Mouse (Mus musculus) telencephalon, adult 2 months (tissue): ENCODE results near the gene Cfap70.

Source experiments
- DNase-seq: peaks from one replicate; pipeline ENCODE4 v3.0.0-alpha.2; 2011; ENCODE audit warnings: low read depth, low spot score

The Cfap70 gene

DNA sequence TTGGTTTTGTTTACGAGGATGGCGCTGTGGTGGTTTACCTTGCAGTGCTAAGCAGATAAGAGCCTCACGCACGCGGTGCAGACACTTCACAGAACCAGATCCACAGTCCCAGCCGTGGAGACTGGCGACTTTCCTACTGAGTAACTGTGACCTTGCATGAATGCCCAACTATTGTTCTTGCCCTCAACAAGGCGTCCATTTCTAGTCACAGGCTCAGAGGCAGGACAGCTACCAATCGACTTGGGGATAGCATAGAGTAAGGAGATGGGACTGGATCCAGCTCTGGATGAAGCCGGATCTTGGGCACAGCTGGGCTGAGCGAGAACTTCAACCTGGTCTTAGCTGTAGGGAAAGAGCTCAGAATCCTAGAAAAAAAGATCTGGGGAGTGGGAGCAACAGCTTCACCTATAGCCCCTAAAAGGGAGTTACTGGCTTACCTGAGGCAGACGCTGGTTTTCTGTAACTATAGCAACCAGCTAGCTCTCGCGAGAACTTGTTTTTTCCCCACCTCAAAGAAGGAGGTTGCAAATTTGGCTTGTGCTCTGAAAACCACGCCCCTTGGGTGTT, at the start of gene Cfap70:
Gene Cfap70, minus strand, starts transcription at position 462 of the 567 bp plus-strand sequence.
- peak; percentile 60 for DNase-seq

- no peak for DNase-seq
These were observed 48.0 kb upstream of the Cfap70 start for GRCm38 (mm10) chr14:20499982-20500381.

DNA sequence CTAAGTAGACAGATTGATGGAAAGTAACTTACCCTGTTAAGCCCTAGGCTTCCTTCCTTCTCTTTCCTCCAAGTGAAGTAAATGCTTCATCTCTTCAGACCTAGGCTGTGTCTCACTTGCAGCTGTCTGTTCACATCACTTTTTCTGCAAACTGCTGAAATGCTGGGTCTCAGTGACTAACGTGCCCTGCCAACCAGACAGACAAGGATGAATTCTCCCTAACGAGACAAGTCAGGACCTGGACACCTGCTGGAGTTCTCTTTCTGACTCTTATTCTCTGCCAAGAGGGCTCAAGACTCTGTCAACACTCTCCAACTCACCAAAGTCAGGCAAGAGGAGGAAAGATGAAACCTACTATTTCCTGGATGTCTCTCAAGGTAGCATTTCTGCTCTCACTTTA, 44.6 kb upstream of the Cfap70 start, which contains the start of gene Mss51:
Gene Mss51, minus strand, starts transcription at position 299 of the 400 bp plus-strand sequence.
- no peak for DNase-seq

DNA sequence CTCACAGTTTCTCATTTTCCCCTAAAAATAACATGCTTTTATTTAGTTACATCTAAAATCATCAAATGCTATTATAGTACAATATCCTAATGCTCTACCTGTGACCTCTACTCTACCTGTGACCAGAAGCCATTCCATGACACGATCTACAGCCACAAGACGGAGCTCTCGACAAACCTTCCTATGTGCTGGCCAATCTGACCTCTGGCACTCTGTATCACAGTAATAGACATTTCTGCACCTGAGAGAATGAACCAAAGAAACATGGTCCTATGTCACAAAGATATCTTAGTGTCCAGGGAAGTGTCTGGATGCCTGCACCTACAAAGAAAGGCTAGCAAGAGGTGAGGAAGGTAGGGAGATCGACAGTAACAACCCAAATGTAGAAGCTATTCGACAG, 34.0 kb upstream of the Cfap70 start:
- no peak for DNase-seq

DNA sequence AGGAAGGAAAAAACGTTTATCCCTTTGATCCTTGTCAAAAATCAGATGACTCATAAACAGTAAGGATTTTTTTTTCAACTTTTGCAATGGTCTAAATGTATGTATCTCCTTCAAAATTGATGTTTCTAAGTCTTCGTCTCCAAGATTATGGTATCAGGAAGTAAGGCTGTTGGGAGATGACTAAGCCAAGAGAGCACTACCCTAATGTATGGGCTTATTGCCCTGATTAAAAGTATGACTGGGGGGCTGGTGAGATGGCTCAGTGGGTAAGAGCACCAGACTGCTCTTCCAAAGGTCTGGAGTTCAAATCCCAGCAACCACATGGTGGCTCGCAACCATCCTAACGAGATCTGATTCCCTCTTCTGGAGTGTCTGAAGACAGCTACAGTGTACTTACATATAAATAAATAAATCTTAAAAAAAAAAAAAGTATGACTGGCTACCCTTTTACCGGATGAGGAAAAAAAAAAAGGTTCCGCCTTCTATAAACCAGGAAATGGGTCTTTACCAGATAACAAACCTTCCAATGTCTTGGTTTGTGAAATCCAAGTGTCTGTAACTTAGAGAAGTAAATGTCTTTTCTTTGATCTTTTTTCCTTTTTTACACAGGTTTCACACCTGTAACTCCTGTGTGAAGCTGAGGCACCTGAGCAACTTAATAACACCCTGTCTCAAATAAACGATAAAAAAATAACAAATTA, 30.2 kb upstream of the Cfap70 start:
- DNase-seq: no peak

- no peak for DNase-seq
These were observed 29.2 kb upstream of the Cfap70 start for GRCm38 (mm10) chr14:20481211-20481610.

DNA sequence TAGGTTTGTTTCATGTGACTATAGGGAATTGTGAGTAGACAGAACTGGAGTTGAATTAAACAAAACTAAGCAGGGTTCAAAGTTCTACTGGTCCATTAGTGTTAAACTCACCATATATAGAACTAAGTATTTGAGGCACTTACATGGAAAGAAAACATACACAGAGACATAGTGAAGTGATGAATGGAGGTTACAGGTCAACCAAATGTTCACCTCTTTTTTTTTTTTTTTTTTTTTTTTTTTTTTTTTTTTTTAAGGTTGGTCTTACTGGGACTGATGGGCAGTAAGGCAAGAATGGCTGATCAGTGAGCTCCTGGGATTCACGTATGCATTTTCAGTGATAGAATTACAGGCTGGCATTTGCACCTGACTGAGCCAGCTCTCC, 28.2 kb upstream of the Cfap70 start:
- no peak for DNase-seq

DNA sequence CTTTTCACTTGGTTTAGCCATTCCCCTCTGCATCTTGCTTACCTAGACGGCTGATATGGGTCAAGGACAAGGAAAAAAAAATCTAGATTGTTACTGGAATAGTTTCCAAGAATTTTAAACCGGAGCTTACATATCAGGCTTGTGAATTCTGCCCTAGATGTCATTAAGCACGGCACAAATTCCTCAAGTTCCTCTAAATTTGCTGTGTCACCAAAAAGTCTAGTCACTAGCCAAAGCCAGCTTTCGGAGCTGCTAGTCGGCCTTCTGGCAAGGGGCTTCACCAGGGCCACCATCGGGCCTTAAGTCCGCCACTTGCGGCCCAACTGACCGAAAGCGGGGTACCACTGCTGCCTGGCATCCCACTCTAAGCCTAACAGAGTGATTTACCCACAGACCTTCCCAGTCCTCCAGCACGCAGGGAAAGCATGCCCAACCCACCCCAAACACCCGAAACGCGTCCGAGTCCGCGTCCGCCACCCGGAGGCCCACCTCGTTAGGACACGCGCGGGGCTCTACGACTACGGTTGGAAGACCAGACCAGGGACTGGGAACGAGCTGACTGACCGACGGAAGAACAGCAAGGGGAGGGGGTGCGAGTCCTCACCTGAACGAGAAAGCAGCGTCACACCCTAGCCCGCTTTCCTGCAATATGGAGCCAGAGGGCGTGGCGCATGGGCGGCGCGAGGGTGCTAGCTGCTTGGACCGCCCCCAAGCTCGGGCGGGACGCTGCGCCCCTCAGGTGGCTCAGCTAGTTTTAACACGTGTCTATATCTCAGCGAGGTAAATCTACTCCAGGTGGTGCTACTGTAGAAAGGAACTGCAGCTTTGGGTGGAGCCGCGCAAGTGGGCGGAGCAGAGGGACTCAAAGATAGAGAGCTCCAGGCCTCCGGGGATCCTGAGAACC, 27.5 kb upstream of the Cfap70 start, which contains the start of gene Anxa7:
Gene Anxa7, minus strand, starts transcription at position 843 of the 904 bp plus-strand sequence.
- DNase-seq: peak; percentile 64

DNA sequence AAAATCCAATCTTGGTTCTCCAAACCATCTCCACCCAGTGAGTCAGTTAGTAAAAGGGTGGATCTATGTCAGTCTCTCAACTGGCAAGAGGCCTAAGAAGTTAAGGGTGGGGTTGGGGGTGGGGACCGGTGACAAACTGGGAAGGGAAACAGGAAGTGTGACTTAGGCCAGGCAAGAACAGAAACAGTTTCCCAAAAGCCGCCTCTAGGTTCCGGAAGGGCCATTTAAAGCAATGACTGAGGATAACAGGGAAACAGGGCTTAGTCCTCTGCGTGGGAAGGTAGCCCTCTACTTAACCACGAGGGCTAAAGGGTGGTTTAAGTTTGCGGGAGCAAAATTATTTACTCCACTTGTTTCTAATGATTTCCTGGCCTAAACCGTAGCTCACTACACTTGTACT, 26.8 kb upstream of the Cfap70 start:
- DNase-seq: peak; percentile 22

GRCm38 (mm10) chr14:20478385-20478784, 26.4 kb upstream of the Cfap70 start:
- DNase-seq: no peak

- DNase-seq: no peak
These were observed 25.4 kb upstream of the Cfap70 start for GRCm38 (mm10) chr14:20477261-20478025.

DNA sequence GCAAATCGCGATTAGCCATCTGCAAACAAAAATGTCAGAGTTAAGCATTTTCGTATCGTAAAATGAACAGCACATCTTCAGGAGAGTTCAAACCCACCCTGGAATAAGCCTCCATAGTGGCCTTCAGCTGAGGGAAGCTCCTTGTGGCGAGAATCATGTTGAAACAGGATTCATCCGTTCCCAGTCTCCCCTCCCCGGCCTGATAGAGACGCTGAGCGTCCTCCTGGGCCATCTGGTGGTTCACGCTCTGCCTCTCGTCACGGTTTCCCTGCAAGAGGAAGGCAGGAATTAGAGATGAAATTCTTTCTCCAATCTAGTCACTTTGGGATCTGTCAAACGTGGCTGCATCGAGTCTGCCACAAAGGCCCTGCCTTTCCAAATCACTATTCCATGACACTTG, 8.2 kb upstream of the Cfap70 start:
- no peak for DNase-seq

DNA sequence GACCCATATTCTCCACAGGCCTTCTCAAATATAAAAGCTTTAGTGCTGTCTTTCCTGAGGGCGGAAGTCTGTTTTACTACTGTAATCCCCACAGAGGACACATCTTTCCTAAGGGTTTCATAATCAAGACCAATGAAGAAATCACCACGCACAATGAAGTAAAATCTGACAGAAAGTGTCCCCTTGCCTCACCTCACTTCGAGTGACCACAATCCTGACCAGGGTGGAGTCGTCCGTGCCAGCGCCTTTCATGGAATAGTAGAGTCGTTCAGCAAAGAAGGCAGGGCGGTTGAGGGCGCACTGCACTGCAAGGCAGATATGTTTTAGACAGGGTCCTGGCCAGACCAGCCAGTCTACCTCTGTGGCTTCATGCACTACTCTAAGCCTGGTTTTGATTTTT, 6.4 kb upstream of the Cfap70 start:
- DNase-seq: no peak

- DNase-seq: no peak
These were observed 903 bp upstream of the Cfap70 start for GRCm38 (mm10) chr14:20452929-20453328.

DNA sequence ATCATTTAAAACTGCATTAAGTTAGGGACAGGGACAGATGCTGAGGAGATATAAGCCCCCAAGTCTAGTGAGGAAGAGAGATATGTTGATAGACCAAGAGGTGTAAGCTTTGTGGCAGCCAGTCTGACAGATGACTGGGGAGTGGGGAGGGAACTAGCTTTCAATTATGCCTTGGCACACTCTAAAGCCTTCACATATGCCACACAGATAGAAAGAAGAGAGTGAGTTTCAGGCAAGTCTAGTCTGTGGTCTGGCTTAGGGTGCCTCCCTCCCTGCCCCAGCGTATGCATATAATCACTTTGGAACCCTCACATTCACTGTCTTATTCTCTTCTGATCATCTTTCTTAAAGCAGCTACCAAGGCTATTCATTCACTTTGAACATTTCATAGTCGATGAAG, 724 bp downstream of the Cfap70 start:
- no peak for DNase-seq

GRCm38 (mm10) chr14:20447209-20447608, 4.8 kb downstream of the Cfap70 start:
- peak; percentile 34 for DNase-seq

- DNase-seq: no peak
These were observed 9.8 kb downstream of the Cfap70 start for GRCm38 (mm10) chr14:20442252-20442651.

GRCm38 (mm10) chr14:20436976-20437375, 15.1 kb downstream of the Cfap70 start:
- DNase-seq: no peak

GRCm38 (mm10) chr14:20432420-20432819, 19.6 kb downstream of the Cfap70 start:
- DNase-seq: peak; percentile 17

GRCm38 (mm10) chr14:20431726-20432125, 20.3 kb downstream of the Cfap70 start:
- no peak for DNase-seq

- DNase-seq: no peak
These were observed 22.2 kb downstream of the Cfap70 start for GRCm38 (mm10) chr14:20429833-20430232.

DNA sequence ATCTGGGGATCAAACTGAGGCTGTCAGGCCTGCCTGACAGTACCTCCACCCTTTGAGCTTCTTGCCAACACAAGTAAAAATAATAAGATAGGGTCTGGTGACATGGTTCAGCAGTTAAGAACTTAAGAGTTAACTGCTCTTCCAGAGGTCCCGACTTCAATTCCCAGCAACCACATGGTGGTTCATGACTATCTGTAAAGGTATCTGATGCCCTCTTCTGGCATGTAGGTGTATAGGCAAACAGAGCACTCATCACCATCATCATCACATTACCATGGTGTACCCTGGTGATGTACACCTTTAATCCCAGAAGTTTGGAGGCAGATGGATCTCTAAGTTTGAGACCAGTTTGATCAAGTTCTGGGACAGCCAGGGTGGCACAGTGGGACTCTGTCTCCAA, 23.4 kb downstream of the Cfap70 start:
- no peak for DNase-seq
